Mouse (Mus musculus): Measurements from ENCODE around the gene Fuk.
"Not testable (repeated sequence)": the region's sequence is repeated elsewhere in the genome, so short reads cannot be mapped to it uniquely, and the experiment has no call there.

Fuk gene

DNA sequence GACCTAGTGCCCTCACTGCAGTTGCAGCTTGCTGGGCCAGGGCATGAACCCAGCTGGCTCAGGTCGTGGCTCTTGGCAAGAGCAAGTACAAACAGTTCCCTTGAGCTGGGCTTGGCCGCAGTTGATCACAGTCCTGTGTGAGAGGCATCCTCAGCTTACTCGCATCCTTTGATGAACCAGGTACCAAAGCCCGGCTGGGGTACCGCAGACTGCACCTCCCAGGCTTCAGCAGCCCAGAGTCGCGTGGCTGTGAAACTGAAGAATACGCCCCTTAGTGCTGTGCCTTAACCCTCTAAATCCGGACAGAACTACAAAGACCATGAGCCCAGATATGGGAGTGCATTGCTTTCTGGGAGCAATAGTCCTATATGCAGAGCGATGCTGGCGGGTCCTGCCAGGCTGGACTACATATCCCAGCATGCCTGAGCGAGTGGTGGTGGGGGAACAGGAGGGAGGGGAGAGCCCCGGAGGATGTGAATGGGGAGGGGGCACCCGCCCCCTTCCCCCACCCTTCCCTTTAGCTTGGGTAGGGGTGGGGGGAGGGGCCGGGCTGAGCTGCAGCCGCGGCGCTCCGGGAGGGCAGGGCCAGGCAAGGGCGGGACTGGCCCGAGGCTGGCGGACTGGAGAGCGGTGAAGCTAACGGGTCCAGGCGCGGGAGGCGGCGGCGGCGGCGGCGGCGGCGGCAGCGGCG is 17.2 kb upstream of the Fuk start, which contains the start of gene St3gal2:
Gene St3gal2, plus strand, starts transcription at position 582 of the 691 bp plus-strand sequence.
- peak; percentile 89 for DNase-seq (ENCODE audit: low read depth, low spot score)

DNA sequence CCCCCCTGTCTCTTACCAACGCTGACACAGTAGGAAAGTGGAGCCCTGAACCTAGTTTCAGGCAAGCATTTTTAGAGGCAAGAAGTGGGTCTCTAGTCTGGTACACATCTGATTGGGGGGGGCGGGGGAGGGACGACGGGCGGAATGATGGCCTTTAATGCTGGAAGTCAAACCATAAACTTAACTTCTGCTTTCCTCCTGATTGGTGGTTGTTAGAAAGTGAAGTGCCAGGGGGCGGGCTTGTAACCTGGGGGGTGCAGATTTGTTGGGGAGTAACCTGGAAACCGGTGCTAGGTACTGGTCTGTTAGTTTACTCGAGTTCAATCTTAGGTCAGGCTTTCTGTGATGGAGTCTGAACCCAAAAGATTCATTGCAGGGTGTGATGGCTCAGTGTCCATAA is 16.2 kb upstream of the Fuk start:
- no peak for DNase-seq (ENCODE audit: low read depth, low spot score)

GRCm38 (mm10) chr8:110918027-110918426 is 15.7 kb upstream of the Fuk start:
- DNase-seq (ENCODE audit: low read depth, low spot score), result no peak

DNA sequence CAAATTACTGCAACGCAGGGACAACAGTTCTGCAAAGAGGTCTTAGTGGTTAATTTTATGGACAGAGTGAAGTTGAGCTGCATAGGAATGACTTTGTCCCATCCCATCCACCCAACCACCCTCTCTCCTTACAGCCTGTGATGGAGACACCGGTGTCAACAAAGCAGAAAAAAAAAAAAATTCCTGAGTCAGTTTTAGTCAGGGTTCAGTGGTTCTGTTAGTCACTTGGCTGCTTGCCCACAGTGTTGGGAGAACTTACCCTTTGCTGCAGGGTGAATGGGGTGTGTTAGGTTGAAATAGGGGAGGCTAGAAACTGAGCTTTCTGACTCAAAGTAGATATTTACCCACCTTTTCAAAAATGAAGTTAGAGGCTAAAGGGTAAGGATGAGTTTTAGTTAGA is 15.1 kb upstream of the Fuk start:
- no peak for DNase-seq (ENCODE audit: low read depth, low spot score)

- DNase-seq (ENCODE audit: low read depth, low spot score), result peak; percentile 17
Observed at GRCm38 (mm10) chr8:110911576-110912570, 9.6 kb upstream of the Fuk start.

DNA sequence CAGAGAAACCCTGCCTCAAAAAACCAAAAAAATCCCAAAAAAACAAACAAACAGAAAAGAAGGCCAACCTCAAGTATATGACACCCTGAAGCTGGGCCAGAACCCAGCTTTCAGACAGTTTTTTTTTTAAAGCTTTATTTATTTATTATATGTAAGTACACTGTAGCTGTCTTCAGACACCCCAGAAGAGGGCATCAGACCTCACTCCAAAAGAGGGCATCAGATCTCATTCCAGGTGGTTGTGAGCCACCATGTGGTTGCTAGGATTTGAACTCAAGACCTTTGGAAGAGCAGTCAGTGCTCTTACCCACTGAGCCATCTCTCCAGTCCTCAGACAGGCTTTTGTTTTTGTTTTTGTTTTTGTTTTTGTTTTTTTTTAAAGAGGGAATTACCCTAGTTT is 7.6 kb upstream of the Fuk start:
- not testable (repeated sequence) for DNase-seq (ENCODE audit: low read depth, low spot score)

- DNase-seq (ENCODE audit: low read depth, low spot score), result no peak
Observed at GRCm38 (mm10) chr8:110906682-110907081, 4.4 kb upstream of the Fuk start.

DNA sequence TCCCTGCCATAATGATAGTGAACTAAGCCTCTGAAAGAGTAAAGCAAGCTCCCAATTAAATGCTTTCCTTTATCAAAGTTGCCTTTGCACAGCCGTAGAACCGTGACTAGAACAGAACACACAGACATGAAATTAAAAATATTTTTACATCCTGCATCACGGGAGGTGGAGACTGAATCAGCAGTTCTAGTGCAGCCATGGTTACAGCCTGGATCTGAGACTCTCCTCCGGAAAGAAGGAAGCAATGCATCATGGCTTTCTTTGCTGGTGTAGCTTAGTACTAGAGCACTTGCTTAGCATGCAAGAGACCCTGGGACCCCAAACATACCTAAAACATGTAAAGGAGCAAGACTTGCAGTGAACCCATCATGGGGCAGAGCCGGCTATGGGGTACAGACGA is 3.1 kb upstream of the Fuk start:
- DNase-seq (ENCODE audit: low read depth, low spot score), result no peak

DNA sequence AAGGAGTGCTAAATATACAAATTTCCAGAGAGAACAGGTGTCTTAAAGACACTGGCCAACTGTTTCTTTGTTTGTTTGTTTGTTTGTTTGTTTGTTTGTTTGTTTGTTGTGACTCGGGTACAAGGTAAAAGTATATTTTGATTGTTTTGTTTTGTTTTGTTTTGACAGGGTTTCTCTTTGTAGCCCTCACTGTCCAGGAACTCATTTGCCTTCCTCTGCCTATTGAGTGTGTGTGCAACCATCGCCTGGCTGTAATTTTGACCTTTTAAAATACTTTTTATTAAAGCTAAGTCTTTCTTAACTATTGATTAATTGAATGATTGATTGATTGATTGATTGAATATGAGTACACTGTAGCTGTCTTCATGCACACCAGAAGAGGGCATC is 284 bp upstream of the Fuk start:
- no peak for DNase-seq (ENCODE audit: low read depth, low spot score)

DNA sequence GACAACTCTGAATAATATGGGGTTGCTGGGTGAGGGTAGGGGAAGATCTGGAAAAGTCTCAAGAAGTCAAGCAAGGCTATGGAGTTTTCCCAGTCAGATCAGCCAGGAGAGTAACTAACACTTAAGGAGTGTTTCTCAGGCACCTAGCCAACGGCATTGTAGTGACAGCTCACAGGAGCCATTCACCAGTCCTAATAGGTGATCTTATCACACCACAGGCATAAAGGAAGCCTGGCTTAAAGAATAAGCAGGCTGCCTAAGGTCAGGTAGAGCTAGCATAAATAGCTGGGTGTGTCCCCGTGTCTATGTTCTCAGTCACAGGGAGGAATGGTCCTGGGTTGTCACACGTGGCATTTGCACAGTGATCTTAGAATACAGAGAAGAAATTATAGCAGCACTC is 1.2 kb downstream of the Fuk start:
- DNase-seq (ENCODE audit: low read depth, low spot score), result no peak

- DNase-seq (ENCODE audit: low read depth, low spot score), result no peak
Observed at GRCm38 (mm10) chr8:110897495-110897894, 4.8 kb downstream of the Fuk start.

DNA sequence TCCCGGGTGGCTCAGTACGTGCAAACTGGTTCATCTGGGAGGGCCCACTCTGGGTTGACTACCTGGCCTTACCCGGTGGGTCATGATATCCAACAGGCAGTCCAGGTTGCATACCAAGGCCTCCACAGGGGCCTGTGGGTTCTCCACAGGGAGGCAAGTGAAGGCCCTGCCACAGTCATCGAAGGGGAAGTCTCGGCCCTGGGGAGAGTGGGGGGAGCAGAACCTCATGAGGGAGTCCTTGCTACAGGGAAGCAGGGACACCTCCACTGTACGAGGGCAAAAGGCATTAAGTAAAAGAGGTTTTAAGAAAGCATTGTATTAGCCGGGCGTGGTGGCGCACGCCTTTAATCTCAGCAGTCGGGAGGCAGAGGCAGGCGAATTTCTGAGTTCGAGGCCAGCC is 6.5 kb downstream of the Fuk start:
- DNase-seq (ENCODE audit: low read depth, low spot score), result no peak

GRCm38 (mm10) chr8:110895254-110895653 is 7.0 kb downstream of the Fuk start:
- no peak for DNase-seq (ENCODE audit: low read depth, low spot score)

GRCm38 (mm10) chr8:110894851-110895250 is 7.4 kb downstream of the Fuk start:
- DNase-seq (ENCODE audit: low read depth, low spot score), result no peak

DNA sequence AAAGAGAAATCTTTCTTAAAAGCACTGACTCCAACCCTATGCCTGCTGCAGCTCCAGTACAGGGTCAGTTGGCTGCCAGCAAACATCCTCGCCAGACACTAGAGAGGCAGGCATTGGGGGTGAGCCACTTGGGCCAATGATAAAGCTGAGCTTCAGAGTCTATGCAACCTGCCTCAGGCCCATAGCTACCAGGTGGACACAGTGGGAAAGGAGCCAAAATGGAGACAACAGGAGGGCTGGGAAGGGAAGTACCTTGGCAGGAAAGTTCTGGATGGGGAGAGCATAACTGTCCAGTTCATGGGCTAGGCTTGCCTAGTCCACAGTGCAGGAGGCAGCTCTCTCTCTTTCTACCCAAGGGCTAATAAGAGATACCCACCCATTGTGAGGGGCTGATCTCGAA is 9.4 kb downstream of the Fuk start:
- DNase-seq (ENCODE audit: low read depth, low spot score), result no peak

GRCm38 (mm10) chr8:110892040-110892439 is 10.2 kb downstream of the Fuk start:
- no peak for DNase-seq (ENCODE audit: low read depth, low spot score)

DNA sequence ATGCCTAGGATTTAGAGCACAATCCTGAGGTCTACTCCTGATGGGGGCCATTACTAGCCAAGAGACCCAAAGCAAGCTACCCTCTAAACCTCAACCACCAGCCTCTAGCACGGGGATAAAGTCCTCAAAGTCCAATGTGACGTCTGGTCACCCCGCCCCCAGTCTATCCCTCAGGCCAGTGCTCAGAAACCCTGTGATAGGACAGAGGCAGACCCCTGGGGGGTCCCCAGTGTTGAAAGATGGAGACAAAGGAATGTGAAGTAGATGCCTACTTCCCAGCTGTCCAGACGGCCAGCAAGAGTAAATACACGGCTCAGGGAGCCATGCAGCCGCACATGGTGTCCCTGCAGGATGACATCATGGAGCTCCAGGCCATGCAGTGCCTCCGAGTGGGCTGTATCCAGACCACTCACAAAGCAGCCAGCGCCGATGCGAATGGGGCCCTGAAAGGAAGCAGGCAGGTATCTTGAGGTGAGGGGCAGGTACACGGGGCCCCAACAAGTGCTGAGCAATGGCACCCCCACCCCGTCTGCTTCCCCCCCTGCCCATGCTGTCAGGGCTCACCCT is 12.3 kb downstream of the Fuk start:
- DNase-seq (ENCODE audit: low read depth, low spot score), result no peak

GRCm38 (mm10) chr8:110888860-110889259 is 13.4 kb downstream of the Fuk start:
- no peak for DNase-seq (ENCODE audit: low read depth, low spot score)

GRCm38 (mm10) chr8:110888441-110888840 is 13.8 kb downstream of the Fuk start:
- DNase-seq (ENCODE audit: low read depth, low spot score), result no peak

DNA sequence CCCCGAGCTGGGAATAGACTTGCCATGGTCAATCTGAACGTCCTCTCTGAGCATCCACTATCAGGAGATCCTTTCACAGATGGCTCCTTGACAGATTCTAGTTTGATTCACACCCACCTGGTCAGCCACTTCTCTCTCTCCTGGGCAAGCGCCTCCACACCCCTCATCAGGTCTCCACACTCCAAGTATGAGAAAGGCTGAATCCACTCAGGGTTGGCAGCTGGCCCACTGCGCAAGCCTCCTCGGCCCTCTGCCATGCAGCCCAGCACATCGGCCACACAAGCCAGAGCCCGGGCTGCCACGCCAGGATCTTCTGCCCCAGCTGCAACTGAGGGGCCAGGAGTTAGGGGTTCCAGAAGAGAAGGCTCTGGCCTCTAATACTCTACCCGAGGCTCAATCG is 14.7 kb downstream of the Fuk start:
- no peak for DNase-seq (ENCODE audit: low read depth, low spot score)

- DNase-seq (ENCODE audit: low read depth, low spot score), result no peak
Observed at GRCm38 (mm10) chr8:110886634-110887033, 15.7 kb downstream of the Fuk start.

DNA sequence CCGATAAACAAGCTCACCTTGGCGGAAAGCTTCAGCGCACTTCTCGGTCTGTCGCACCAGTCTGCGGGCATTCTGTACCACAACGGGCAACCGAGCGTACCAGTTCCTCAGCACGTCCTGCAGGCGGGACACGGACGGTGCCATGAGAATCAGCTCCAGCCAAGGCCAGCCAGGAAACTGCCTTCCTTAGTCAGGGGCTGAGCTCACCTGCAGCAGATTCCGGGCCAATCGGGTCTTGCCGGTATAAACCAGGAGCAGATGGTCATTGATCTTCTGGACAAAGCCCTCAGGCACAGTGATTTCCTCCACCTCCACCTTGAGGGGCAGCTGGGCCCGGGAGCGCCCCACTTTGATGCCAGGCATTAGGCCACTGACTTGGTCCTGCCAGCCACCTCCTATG is 18.5 kb downstream of the Fuk start:
- no peak for DNase-seq (ENCODE audit: low read depth, low spot score)
